Mouse (Mus musculus): ENCODE measurements around the gene Spata46. TPM values are rescaled to one million over a fixed set of nuclear protein-coding genes. Genes with fewer than 3 reads are reported as not detected.
A peak's percentile ranks its signal among the peaks of the same experiment; 100 is the strongest.

Gene Spata46
- polyA plus RNA-seq, 1 experiment from 2014 or later = 0.21 TPM

GRCm38 (mm10) chr1:170303103-170303502, 5.5 kb upstream of the Spata46 start:
- no peak for TF ChIP-seq CTCF (IDR thresholded peaks at IDR 0.05; ENCODE audit: low read depth)
- Histone ChIP-seq H3K27me3 (replicated peaks; ENCODE audit: control insufficient read depth, insufficient read depth, low read length) (no peaks in the 10 kb centered on the region), H3K4me2 (replicated peaks; ENCODE audit: low read depth) (no peak overlapping the region), H3K27ac (ENCODE audit: low read depth, low read length) (no peak overlapping the region), H3K36me3 (ENCODE audit: control insufficient read depth, insufficient read depth) (no peaks in the 10 kb centered on the region), H3K9me3 (ENCODE audit: control insufficient read depth) (no peaks in the 10 kb centered on the region), H3K9ac (ENCODE audit: low read depth, low read length) (no peak overlapping the region), H3K4me1 (replicated peaks; ENCODE audit: control insufficient read depth, insufficient read depth, low read length) (no peaks in the 10 kb centered on the region), H3K4me3 (ENCODE audit: low read depth, low read length) (no peak overlapping the region)
- ATAC-seq = no peak
- 85% methylated on average over 6 of the region's 6 CpGs for WGBS

DNA sequence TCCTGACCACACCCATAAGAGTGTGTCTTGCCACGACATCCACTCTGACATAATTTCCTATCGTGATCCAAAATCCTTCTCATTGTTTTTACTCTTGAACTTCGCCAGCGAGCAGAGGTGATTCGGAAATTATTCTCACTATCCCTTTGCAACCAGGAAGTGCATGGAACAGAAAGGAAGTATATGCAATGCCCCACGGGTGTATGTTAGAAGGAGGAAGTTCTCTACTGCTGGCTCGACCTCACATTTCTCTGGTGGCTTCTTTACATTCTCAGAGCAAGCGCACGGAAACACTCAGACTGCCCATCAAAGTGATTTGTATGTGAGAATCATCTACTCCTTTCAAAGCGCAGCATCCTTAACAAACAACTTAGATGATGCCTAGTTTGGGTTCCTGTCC, 3.6 kb upstream of the Spata46 start:
- 89% methylated on average over 10 of the region's 10 CpGs for WGBS
- Histone ChIP-seq H3K27ac (ENCODE audit: low read depth, low read length) (no peak overlapping the region), H3K4me3 (ENCODE audit: low read depth, low read length) (no peak overlapping the region), H3K9me3 (ENCODE audit: control insufficient read depth) (no peaks in the 10 kb centered on the region), H3K9ac (ENCODE audit: low read depth, low read length) (no peak overlapping the region), H3K27me3 (replicated peaks; ENCODE audit: control insufficient read depth, insufficient read depth, low read length) (no peaks in the 10 kb centered on the region), H3K4me2 (replicated peaks; ENCODE audit: low read depth) (no peak overlapping the region), H3K36me3 (ENCODE audit: control insufficient read depth, insufficient read depth) (no peaks in the 10 kb centered on the region), H3K4me1 (replicated peaks; ENCODE audit: control insufficient read depth, insufficient read depth, low read length) (no peaks in the 10 kb centered on the region)
- TF ChIP-seq CTCF (IDR thresholded peaks at IDR 0.05; ENCODE audit: low read depth) = no peak
- no peak for ATAC-seq

- 97% methylated on average over 4 of the region's 4 CpGs for WGBS
- no peaks in the 10 kb centered on the region for H3K36me3 ChIP-seq (ENCODE audit: control insufficient read depth, insufficient read depth)
- H3K4me3 ChIP-seq (ENCODE audit: low read depth, low read length) = no peak within 1 kb of the TSS
- no peak for ATAC-seq
- no peaks in the 10 kb centered on the region for H3K27me3 ChIP-seq (replicated peaks; ENCODE audit: control insufficient read depth, insufficient read depth, low read length)
- H3K4me1 ChIP-seq (replicated peaks; ENCODE audit: control insufficient read depth, insufficient read depth, low read length) = no peaks in the 10 kb centered on the region
- TF ChIP-seq CTCF (IDR thresholded peaks at IDR 0.05; ENCODE audit: low read depth) = no peak
- no peak within 1 kb of the TSS for H3K27ac ChIP-seq (ENCODE audit: low read depth, low read length)
- no peak within 1 kb of the TSS for H3K4me2 ChIP-seq (replicated peaks; ENCODE audit: low read depth)
- no peaks in the 10 kb centered on the region for H3K9me3 ChIP-seq (ENCODE audit: control insufficient read depth)
- no peak within 1 kb of the TSS for H3K9ac ChIP-seq (ENCODE audit: low read depth, low read length)
Measured at GRCm38 (mm10) chr1:170306232-170306631, 2.4 kb upstream of the Spata46 start, which contains the start of gene Gm7694. Gene Gm7694, minus strand, starts transcription at chr1:170306332.

DNA sequence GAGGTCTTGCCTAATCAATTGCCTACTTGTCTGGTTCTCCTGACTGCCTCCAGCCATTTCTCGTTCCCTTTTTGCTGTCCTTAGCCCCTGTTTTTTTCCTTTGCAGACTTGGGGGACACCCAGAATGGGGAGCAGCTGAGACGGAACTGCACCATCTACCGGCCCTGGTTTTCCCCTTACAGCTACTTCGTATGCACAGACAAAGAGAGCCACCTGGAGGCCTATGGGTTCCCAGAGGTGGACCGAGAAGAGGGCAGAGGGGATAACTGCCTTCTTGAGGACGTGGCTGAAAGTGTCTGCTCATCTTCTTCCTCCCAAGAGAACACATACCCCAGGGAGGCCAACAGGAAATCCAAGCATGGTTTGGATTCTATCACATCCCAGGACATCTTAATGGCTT, 2.8 kb downstream of the Spata46 start:
- no peak for ATAC-seq
- H3K36me3 ChIP-seq (ENCODE audit: control insufficient read depth, insufficient read depth) = no peaks in the 10 kb centered on the region

DNA sequence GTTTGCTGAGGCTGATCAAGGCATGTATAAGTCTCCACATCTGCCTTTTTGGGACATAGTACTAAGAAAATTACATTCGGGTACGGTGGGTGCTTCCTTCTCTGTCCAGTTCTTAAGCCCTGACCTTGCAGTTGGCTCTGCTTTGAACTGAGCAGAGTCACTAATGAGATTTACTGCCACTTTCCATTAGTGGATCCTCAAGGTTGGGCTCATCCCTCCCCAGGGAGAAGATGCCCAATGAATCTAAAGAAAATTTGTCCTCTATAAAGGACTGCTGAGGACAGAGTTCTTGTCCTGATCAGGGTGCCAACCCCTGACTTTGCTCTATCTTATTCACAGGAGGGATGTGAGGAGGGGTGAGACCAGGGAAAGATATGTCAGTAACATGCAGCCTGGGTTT, 13.4 kb downstream of the Spata46 start:
- no peak overlapping the region for H3K4me2 ChIP-seq (replicated peaks; ENCODE audit: low read depth)
- WGBS = 91% methylated on average over 2 of the region's 2 CpGs
- H3K36me3 ChIP-seq (ENCODE audit: control insufficient read depth, insufficient read depth) = no peaks in the 10 kb centered on the region
- H3K27me3 ChIP-seq (replicated peaks; ENCODE audit: control insufficient read depth, insufficient read depth, low read length) = no peaks in the 10 kb centered on the region
- no peak for ATAC-seq
- no peaks in the 10 kb centered on the region for H3K9me3 ChIP-seq (ENCODE audit: control insufficient read depth)
- H3K4me1 ChIP-seq (replicated peaks; ENCODE audit: control insufficient read depth, insufficient read depth, low read length) = no peaks in the 10 kb centered on the region
- no peak overlapping the region for H3K4me3 ChIP-seq (ENCODE audit: low read depth, low read length)
- no peak overlapping the region for H3K27ac ChIP-seq (ENCODE audit: low read depth, low read length)
- no peak overlapping the region for H3K9ac ChIP-seq (ENCODE audit: low read depth, low read length)
- TF ChIP-seq CTCF (IDR thresholded peaks at IDR 0.05; ENCODE audit: low read depth) = no peak

More for the DNA sequence above, 2.8 kb downstream of the Spata46 start:
- Histone ChIP-seq H3K4me2 (replicated peaks; ENCODE audit: low read depth) (no peak overlapping the region), H3K4me1 (replicated peaks; ENCODE audit: control insufficient read depth, insufficient read depth, low read length) (no peaks in the 10 kb centered on the region), H3K9ac (ENCODE audit: low read depth, low read length) (no peak overlapping the region), H3K27me3 (replicated peaks; ENCODE audit: control insufficient read depth, insufficient read depth, low read length) (no peaks in the 10 kb centered on the region), H3K27ac (ENCODE audit: low read depth, low read length) (no peak overlapping the region), H3K9me3 (ENCODE audit: control insufficient read depth) (no peaks in the 10 kb centered on the region), H3K4me3 (ENCODE audit: low read depth, low read length) (no peak overlapping the region)
- WGBS = 79% methylated on average over 6 of the region's 6 CpGs
- no peak for TF ChIP-seq CTCF (IDR thresholded peaks at IDR 0.05; ENCODE audit: low read depth)

DNA sequence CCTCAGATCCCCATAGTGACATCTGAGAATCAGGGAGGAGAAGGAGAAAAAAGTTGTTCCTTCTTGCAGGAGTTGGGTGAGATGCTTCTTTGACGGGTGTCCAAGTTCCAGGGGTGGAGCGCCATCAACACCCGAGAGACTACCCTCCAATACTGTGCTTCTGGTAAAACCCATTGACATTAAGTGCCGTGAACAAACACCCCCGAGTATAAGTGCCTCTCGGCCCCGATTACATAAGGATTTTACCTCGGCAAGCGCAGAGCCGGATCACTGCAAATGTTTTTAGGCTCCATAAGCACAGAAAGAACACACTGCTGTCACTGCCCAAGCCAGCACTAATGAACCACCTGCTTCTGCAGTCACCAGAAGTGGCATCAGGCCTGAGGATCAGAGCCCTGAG, 14.4 kb downstream of the Spata46 start:
- H3K36me3 ChIP-seq (ENCODE audit: control insufficient read depth, insufficient read depth) = no peaks in the 10 kb centered on the region
- 85% methylated on average over 10 of the region's 10 CpGs for WGBS

GRCm38 (mm10) chr1:170324312-170324711, 15.7 kb downstream of the Spata46 start:
- Histone ChIP-seq H3K4me2 (replicated peaks; ENCODE audit: low read depth) (no peak overlapping the region), H3K4me3 (ENCODE audit: low read depth, low read length) (no peak overlapping the region), H3K27me3 (replicated peaks; ENCODE audit: control insufficient read depth, insufficient read depth, low read length) (no peaks in the 10 kb centered on the region), H3K4me1 (replicated peaks; ENCODE audit: control insufficient read depth, insufficient read depth, low read length) (no peaks in the 10 kb centered on the region), H3K27ac (ENCODE audit: low read depth, low read length) (no peak overlapping the region), H3K9me3 (ENCODE audit: control insufficient read depth) (no peaks in the 10 kb centered on the region), H3K9ac (ENCODE audit: low read depth, low read length) (no peak overlapping the region), H3K36me3 (ENCODE audit: control insufficient read depth, insufficient read depth) (no peaks in the 10 kb centered on the region)
- 71% methylated on average over 1 of the region's 1 CpGs for WGBS
- 0 out of 2 replicates have a peak, but pooled peaks have one; percentile 16 for ATAC-seq
- no peak for TF ChIP-seq CTCF (IDR thresholded peaks at IDR 0.05; ENCODE audit: low read depth)

More for the DNA sequence above, 14.4 kb downstream of the Spata46 start:
- H3K4me1 ChIP-seq (replicated peaks; ENCODE audit: control insufficient read depth, insufficient read depth, low read length) = no peaks in the 10 kb centered on the region
- no peak for TF ChIP-seq CTCF (IDR thresholded peaks at IDR 0.05; ENCODE audit: low read depth)
- ATAC-seq = no peak
- H3K4me2 ChIP-seq (replicated peaks; ENCODE audit: low read depth) = no peak overlapping the region
- no peak overlapping the region for H3K9ac ChIP-seq (ENCODE audit: low read depth, low read length)
- no peaks in the 10 kb centered on the region for H3K9me3 ChIP-seq (ENCODE audit: control insufficient read depth)
- H3K4me3 ChIP-seq (ENCODE audit: low read depth, low read length) = no peak overlapping the region
- H3K27me3 ChIP-seq (replicated peaks; ENCODE audit: control insufficient read depth, insufficient read depth, low read length) = no peaks in the 10 kb centered on the region
- H3K27ac ChIP-seq (ENCODE audit: low read depth, low read length) = no peak overlapping the region

Measured in intestine, postnatal 0 days (tissue).